Mouse (Mus musculus) spleen, adult 2 months (tissue): Measurements from ENCODE around the gene Arhgdia. TPM values are rescaled to one million over a fixed set of nuclear protein-coding genes. Genes with fewer than 3 reads are reported as not detected.
A peak's percentile ranks its signal among the peaks of the same experiment; 100 is the strongest.

Experiments
- DNase-seq, 2 experiments: peaks; one replicate each; pipeline versions ENCODE4 v3.0.0 to v3.0.0-alpha.2; 2012 to 2021; ENCODE audit warnings: low spot score in 2 of 2, low read depth in 1 of 2
- H3K27ac ChIP-seq: fragments of 200-500 bp; 2 replicates; pipeline ENCODE4 v1.5.1; 2012; ENCODE audit warnings: low read length, inconsistent platforms; ENCODE audit not compliant: insufficient read depth
- H3K27me3 ChIP-seq: fragments of 200-500 bp; 2 replicates; pipeline ENCODE4 v1.6.1; 2012; ENCODE audit warnings: mild to moderate bottlenecking, moderate library complexity, low read length, inconsistent platforms; ENCODE audit not compliant: control insufficient read depth, insufficient read depth
- H3K36me3 ChIP-seq: fragments of 200-500 bp; 2 replicates; pipeline ENCODE4 v1.6.1; 2012; ENCODE audit warnings: mild to moderate bottlenecking, low read length, inconsistent platforms; ENCODE audit not compliant: control insufficient read depth, insufficient read depth
- H3K4me1 ChIP-seq: fragments of 200-500 bp; 2 replicates; pipeline ENCODE4 v1.6.1; 2011; ENCODE audit warnings: inconsistent platforms; ENCODE audit not compliant: control insufficient read depth, insufficient read depth, insufficient read length
- H3K4me3 ChIP-seq: fragments of 200-500 bp; 2 replicates; pipeline ENCODE4 v1.5.1; 2011; ENCODE audit warnings: mild to moderate bottlenecking, inconsistent platforms; ENCODE audit not compliant: insufficient read depth, insufficient read length; ENCODE audit errors: extremely low read depth
- CTCF ChIP-seq: fragments of 200-500 bp; IDR thresholded peaks from 2 replicates; pipeline ENCODE4 v1.5.1; 2011; ENCODE audit warnings: mild to moderate bottlenecking, inconsistent platforms; ENCODE audit not compliant: insufficient read depth, insufficient read length, insufficient replicate concordance; ENCODE audit errors: extremely low read depth
- POLR2A ChIP-seq: fragments of 200-500 bp; IDR thresholded peaks from 2 replicates; pipeline ENCODE4 v1.6.1; 2011; ENCODE audit warnings: low read depth, low read length, inconsistent platforms
- WGBS: fragments of 180-500 bp; shearing (Covaris S2); methylation state at CpG from one replicate; pipeline ENCODE4 v1.1.7; 2018; 5-methylcytosine and 5-hydroxymethylcytosine counted together
- polyA plus RNA-seq: library from polyadenylated mRNA; depleted of rRNA; stranded (reverse); fragments of >200 nt; gene quantifications from 2 replicates; pipeline ENCODE4 v1.2.3, GENCODE M21; 2012

Arhgdia gene
- polyA plus RNA-seq, 1 experiment: 620 TPM

DNA sequence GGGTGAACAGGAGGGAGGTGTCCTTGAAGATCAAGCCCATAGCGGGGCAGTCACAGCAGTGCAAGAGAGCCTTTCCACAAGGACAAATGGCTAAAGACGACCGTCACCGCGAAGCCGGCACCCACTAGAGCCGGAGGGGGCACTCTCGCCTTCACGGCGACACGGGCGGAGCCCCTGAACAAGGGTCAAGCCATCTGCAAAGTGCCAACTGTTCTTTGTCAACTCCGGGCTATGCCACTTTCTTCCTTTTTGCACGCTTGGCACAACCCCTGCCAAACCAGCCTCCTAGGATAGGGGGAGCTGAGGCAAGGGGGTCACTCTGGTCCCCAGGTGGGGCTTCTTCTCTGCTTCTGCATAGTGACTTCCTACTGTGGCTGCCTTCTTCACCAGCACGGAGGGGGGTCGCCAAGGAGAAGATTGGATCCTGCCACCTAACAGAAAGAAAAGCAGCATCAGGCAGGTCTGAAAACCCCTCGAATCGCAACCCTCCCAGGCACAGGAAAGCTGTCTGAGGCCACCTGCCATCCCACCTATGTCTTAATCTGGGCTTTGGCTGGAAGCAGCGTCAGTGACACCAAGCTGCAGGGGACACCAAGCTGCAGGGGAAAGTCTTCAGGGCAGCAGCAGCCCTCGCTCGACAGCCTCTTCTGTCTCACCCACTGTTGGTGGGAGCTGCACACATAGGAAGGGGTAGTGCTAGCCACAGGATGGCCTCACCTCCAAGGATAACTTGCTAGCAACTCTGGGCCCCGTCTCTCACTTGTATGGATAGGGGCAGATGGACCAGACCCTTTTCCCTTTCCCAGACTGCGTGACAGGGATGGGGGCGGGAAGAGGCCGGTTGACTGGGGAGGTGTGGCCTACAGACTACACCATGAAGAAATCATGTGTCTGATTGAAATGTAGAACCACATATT, 37.5 kb upstream of the Arhgdia start:
- Histone ChIP-seq H3K36me3 (peaks cover 39% of the 10 kb centered on the region), H3K27ac (no peak overlapping the region), H3K4me3 (no peak overlapping the region), H3K27me3 (no peaks in the 10 kb centered on the region), H3K4me1 (peaks cover 8% of the 10 kb centered on the region; the same call in 1 of the 2 replicates)
- 95% methylated on average over 25 of the region's 25 CpGs for WGBS
- DNase-seq: no peak
- TF ChIP-seq CTCF: no peak
- TF ChIP-seq POLR2A: no peak

DNA sequence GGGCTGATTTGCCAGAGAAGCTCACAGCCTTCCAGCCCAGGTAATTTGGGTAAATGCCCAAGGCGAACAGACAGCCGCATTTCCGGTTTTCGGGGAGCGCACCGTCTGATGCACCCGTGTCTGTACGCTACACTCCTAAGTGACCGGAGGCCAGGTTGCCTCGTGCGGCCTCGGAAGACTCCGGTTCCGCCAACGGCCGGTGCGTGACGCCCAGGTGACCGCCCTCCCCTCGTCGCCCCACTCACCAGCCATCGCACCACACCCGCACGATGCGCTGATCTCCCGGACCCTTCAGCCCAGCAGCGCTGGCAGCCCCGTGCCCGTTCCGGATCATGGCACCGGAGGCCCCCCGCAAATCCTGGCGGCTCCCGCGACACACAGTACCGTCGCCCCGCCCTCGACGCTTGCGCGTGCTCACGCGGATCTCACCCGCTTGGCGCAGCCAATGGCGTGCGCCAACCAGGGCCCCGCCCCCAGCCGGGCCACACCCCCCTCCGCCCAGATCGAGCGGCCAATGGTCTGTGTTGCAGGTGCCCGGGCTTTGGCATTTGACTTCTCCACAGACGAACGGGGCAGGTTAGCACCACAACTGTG, 36.2 kb upstream of the Arhgdia start, which contains the start of gene Pcyt2:
Gene Pcyt2 (minus strand): TSS at position 418 of the 594 bp plus-strand sequence.
- Histone ChIP-seq H3K36me3 (peaks cover 34% of the 10 kb centered on the region), H3K4me3 (peak within 1 kb of the TSS; percentile 85), H3K27ac (peak within 1 kb of the TSS; percentile 76), H3K27me3 (no peaks in the 10 kb centered on the region), H3K4me1 (peaks cover 6% of the 10 kb centered on the region; the same call in 1 of the 2 replicates)
- DNase-seq: peak; percentile 76 to 90
- under 1% methylated on average over 56 of the region's 56 CpGs for WGBS
- TF ChIP-seq POLR2A (peak; percentile 42; the same call in 1 of the 2 replicates), CTCF (no peak)

DNA sequence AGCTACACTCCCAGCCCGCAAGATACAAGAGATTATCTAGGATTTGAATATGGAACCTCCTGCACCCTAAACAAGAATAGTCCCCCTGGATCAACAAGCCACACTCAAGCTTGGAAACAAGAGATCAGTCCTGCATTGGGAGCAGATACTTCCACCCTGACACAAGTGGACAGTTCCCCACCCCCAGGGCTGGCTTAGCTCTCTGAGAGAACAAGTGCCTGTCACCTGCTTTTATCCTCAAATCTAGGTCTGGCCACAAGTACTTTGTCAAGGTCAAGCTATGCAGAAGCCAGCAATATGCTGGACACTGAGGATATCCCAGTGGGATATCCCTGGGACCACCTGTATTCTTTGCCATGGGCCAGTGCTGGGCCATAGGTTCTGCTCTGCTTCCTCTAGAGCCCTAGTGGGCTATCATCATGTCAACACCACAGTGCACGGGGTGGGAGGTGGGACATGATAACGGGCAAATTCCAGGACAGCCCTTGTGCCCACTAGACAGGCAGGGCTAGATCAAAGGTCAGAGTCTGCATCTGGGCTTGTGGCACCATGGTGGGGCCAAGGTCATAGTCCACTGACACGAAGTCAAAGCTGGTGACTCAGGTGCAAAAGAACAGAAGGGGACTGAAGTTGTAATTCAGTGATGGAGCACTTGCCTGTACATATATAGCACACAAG, 35.3 kb upstream of the Arhgdia start:
- DNase-seq: no peak
- no peaks in the 10 kb centered on the region for H3K27me3 ChIP-seq
- H3K4me1 ChIP-seq: peaks cover 6% of the 10 kb centered on the region; the same call in 1 of the 2 replicates
- WGBS: 49% methylated on average over 4 of the region's 4 CpGs
- H3K27ac ChIP-seq: no peak overlapping the region
- TF ChIP-seq CTCF (no peak), POLR2A (no peak)
- peaks cover 32% of the 10 kb centered on the region for H3K36me3 ChIP-seq
- H3K4me3 ChIP-seq: peak overlapping the region; percentile 85; the same call in 1 of the 2 replicates

DNA sequence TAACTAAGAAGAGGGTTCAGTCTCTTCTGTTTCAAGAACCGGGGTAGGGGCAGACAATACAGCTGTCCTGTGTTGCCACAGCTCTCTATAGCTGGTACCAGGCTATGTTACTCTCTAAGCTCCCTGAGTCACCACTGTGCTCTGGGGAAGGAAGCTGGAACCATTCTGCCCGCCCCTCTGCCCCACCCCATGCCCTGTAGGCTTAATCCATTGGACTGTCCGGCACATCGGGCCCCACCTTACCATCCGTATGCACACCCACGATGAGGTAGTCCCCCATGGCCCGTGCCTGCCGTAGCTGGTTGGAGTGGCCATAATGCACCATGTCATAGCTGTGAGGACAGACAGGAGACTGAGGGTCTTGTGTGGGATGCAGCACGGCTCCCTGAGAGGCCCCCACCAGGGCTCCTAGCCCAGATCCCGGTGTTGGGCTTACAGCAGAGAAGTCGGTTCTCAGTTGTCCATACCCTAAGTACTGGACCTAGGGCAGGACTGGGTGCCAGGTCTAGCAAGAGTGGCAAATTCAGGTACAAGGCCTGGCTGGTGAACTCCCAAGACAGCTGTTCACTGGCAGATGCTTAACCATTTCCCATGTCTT, 34.3 kb upstream of the Arhgdia start:
- H3K27me3 ChIP-seq: no peaks in the 10 kb centered on the region
- TF ChIP-seq CTCF (no peak), POLR2A (no peak)
- 86% methylated on average over 11 of the region's 11 CpGs for WGBS
- H3K4me1 ChIP-seq: peaks cover 6% of the 10 kb centered on the region; the same call in 1 of the 2 replicates
- H3K27ac ChIP-seq: no peak overlapping the region
- peaks cover 30% of the 10 kb centered on the region for H3K36me3 ChIP-seq
- H3K4me3 ChIP-seq: no peak overlapping the region
- no peak for DNase-seq

DNA sequence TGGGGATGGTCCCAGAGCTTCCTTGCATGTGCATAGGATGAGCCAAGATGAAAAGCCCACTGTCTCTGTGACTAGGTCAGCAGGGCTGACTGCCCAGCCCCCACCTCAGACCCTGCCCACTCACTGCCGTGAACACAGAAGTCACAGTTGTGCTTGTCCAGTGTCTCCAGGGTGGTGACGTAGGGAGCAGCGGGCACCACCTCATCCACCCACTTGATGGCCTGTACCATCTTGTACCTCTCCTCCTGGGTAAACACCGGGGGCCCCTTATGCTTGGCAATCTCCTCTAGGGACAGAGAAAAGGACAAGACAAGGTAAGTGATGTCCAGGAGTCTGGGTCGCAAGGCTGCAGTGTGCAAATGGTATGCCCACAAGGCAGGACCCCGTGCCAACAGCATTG, 33.7 kb upstream of the Arhgdia start:
- TF ChIP-seq CTCF (no peak), POLR2A (no peak)
- 97% methylated on average over 6 of the region's 6 CpGs for WGBS
- Histone ChIP-seq H3K36me3 (peaks cover 26% of the 10 kb centered on the region), H3K27ac (no peak overlapping the region), H3K4me3 (no peak overlapping the region), H3K27me3 (no peaks in the 10 kb centered on the region), H3K4me1 (peaks cover 6% of the 10 kb centered on the region; the same call in 1 of the 2 replicates)
- DNase-seq: no peak

DNA sequence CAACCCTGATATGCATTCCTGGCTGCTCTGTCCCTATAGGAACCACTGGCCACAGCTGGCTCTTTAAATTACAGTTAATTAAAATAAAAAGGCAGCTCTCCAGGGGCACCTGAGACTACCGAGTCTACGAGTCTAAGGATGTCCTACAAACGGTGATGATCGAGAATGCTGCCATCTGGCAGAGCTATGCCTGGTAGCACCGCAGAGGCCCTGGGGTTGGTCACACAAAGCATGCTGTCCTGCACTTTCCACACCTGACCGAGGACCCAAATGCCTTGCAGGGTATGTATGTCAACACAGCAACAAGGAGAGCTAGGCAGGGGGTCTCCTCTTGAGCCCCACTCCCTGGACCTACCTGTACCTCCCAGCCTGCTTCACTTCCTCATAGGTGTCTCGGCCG, 32.6 kb upstream of the Arhgdia start:
- Histone ChIP-seq H3K27ac (no peak overlapping the region), H3K4me1 (peaks cover 6% of the 10 kb centered on the region; the same call in 1 of the 2 replicates), H3K27me3 (no peaks in the 10 kb centered on the region), H3K4me3 (no peak overlapping the region), H3K36me3 (peaks cover 18% of the 10 kb centered on the region)
- no peak for DNase-seq
- TF ChIP-seq CTCF (no peak), POLR2A (no peak)
- 87% methylated on average over 8 of the region's 8 CpGs for WGBS
